Mouse (Mus musculus): ENCODE data around the gene Dvl2. TPM values are rescaled to one million over a fixed set of nuclear protein-coding genes. Genes with fewer than 3 reads are reported as not detected.

The Dvl2 gene
- polyA plus RNA-seq, 1 experiment from 2014 or later = 24.6 TPM

DNA sequence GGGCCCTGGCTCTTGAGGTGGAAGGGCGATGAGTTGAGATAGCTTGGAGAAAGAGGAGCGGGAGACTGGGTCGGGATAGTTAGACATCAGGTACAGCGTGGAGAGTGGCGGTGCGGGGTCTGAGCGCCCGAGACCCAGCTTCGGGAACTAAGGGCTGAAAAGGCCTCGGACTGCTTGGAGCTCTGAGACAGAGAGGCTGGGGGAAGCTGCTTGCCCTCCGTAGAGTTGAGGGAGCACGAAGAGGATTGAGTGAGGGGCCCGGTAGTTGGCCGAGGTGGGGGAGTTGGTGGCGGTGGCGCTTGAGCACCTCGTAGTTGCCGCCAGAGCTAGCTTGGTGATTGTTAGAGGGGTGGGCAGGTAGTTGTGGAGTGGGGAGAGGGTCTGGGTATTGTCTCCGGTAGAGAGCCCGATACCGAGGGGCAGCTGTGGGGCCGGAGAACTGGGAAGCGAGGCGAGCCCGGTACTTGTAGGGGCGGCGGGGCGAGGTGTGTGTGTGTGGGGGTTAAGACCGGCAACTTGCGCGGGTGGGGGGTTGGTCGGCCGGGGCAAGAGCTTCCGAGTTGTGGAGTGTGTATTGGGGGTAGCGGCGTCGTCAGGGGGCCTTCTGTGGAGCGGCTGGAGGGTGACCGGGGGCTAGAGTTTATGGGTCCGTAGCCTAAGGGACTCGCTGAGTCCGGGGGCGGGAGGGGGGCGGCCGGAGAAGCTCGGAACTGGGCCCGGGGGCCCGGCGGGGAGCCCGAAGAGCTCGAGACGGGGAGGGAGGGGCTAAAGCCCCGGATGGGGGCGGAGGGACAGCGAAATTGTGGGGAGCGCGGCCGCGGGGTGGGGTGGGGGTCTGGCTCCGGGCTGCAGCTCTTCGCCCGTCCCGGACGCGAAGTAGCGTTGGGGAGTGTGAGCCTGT, 4.0 kb upstream of the Dvl2 start:
- ATAC-seq (ENCODE audit: low FRiP score) (0 out of 2 replicates have a peak, but pooled peaks have one; percentile 1), DNase-seq (ENCODE audit: low spot score) (no peak)
- under 1% methylated on average over 53 of the region's 66 CpGs for WGBS

DNA sequence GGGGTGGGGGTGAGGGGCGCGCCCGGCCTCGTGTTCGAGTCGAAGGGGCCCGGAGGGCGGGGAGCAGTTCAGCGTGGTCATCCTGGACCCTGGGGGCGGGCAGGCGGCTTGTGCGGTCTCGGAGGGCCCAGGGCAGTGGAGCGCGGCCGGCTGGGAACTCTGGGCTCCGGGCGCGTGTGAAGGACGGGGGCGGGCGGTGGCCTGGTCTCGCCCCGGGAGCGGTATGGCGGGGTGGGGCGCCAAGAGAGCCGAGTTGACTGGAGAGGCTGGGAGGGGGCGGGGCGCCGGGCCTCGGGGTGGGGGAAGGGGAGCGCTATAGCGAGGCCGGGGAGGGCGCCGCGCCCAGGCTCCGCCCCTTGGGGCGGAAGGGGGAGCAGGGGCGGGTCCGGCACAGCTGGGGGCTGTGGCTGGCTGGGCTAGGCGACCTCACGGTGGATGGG, 3.3 kb upstream of the Dvl2 start:
- Histone ChIP-seq H3K9ac (ENCODE audit: low read depth, low read length) (peak overlapping the region; percentile 97), H3K27me3 (ENCODE audit: control insufficient read depth, insufficient read depth, low read length) (no peaks in the 10 kb centered on the region), H3K4me2 (replicated peaks; ENCODE audit: low read depth, low read length) (peak overlapping the region; percentile 48), H3K4me3 (ENCODE audit: low read depth, low read length) (peak overlapping the region; percentile 96), H3K4me1 (replicated peaks; ENCODE audit: control insufficient read depth, insufficient read depth, low read length) (peaks cover 14% of the 10 kb centered on the region), H3K27ac (ENCODE audit: low read depth, low read length) (peak overlapping the region; percentile 96), H3K9me3 (ENCODE audit: control insufficient read depth, low read length) (no peaks in the 10 kb centered on the region), H3K36me3 (ENCODE audit: control insufficient read depth, insufficient read depth, low read length) (peaks cover 11% of the 10 kb centered on the region)
- ATAC-seq (ENCODE audit: low FRiP score) = peak; percentile 50
- under 1% methylated on average over 22 of the region's 44 CpGs for WGBS
- peak; percentile 87 for DNase-seq (ENCODE audit: low spot score)

More for the DNA sequence above, 4.0 kb upstream of the Dvl2 start:
- Histone ChIP-seq H3K4me3 (ENCODE audit: low read depth, low read length) (peak overlapping the region; percentile 96), H3K9ac (ENCODE audit: low read depth, low read length) (peak overlapping the region; percentile 97), H3K4me1 (replicated peaks; ENCODE audit: control insufficient read depth, insufficient read depth, low read length) (peaks cover 12% of the 10 kb centered on the region), H3K9me3 (ENCODE audit: control insufficient read depth, low read length) (no peaks in the 10 kb centered on the region), H3K4me2 (replicated peaks; ENCODE audit: low read depth, low read length) (peak overlapping the region; percentile 48), H3K27me3 (ENCODE audit: control insufficient read depth, insufficient read depth, low read length) (no peaks in the 10 kb centered on the region), H3K36me3 (ENCODE audit: control insufficient read depth, insufficient read depth, low read length) (peaks cover 11% of the 10 kb centered on the region), H3K27ac (ENCODE audit: low read depth, low read length) (peak overlapping the region; percentile 96)

DNA sequence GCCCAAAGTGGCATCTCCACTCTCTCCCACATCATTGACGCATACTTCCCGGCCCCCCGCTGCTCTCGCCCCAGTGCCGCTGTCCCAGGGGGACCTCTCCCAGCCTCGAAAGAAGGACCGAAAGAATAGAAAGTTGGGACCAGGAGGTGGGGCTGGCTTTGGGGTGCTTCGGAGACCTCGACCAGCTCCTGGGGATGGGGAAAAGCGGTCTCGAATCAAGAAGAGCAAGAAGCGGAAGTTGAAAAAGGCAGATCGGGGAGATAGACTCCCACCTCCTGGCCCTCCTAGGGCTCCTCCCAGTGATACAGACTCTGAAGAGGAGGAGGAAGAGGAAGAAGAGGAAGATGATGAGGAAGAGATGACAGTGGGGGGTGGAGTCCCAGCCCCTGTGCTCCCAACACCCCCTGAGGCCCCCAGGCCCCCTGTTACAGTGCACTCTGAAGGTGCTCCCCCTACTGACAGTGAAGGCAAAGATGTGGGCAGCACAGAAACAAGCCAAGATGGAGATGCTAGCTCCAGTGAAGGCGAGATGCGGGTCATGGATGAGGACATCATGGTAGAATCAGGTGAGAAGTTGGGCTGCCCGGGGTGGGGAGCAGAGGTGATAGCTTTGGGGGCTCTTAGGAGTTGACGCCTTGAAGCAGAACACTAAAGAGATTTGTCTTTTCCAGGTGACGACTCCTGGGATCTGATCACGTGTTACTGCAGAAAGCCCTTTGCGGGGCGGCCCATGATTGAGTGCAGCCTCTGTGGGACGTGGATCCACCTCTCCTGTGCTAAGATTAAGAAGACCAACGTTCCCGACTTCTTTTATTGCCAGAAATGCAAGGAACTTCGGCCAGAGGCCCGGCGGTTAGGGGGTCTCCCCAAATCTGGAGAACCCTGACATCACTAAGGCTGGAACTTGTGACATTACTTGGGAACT, 1.6 kb upstream of the Dvl2 start:
- H3K4me1 ChIP-seq (replicated peaks; ENCODE audit: control insufficient read depth, insufficient read depth, low read length) = peaks cover 8% of the 10 kb centered on the region; the same call in 1 of the 2 replicates
- no peaks in the 10 kb centered on the region for H3K9me3 ChIP-seq (ENCODE audit: control insufficient read depth, low read length)
- peaks cover 11% of the 10 kb centered on the region for H3K36me3 ChIP-seq (ENCODE audit: control insufficient read depth, insufficient read depth, low read length)
- WGBS = 94% methylated on average over 27 of the region's 27 CpGs
- H3K4me3 ChIP-seq (ENCODE audit: low read depth, low read length) = no peak overlapping the region
- no peak overlapping the region for H3K9ac ChIP-seq (ENCODE audit: low read depth, low read length)
- H3K27me3 ChIP-seq (ENCODE audit: control insufficient read depth, insufficient read depth, low read length) = no peaks in the 10 kb centered on the region
- ATAC-seq (ENCODE audit: low FRiP score) = no peak
- no peak for DNase-seq (ENCODE audit: low spot score)
- no peak overlapping the region for H3K4me2 ChIP-seq (replicated peaks; ENCODE audit: low read depth, low read length)
- no peak overlapping the region for H3K27ac ChIP-seq (ENCODE audit: low read depth, low read length)

DNA sequence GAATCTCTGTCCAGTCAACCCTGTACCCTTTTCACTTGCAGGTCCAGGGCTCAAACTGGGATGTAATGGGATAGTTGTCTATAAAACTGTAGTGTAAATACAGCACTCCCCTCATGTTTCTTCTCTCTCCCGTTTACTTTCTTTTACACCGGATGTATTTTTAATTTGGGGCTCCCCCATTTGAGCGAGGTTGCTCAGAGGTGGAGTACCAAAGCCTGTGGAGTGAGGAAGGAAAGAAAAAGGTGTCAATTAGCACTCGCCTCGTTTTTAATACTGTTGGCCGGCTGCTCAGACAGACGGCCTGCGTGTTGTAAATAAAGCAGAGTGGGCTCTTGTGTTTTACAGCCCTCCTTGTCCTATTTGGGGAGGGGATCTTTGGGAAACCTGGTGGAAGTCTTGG, 729 bp upstream of the Dvl2 start:
- H3K4me3 ChIP-seq (ENCODE audit: low read depth, low read length) = no peak overlapping the region

DNA sequence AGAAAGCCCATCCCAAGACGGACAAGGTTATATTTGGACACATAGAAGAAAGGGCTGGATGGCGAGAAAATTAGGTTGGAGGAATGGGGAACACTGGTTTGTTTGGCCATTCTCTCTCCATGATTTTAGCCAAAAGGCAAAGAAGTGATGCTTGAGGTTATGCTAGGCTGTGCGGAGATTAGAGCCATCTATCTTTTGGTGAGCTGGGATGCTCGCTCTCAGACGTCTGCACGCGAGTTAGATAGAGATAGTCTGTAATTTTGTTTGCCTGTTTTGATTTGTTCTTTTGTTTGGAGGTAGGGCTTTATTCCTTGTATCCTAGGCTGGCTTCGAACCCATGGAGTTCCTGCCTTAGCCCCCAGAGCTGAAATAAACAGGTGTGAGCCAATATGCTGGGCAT, 764 bp downstream of the Dvl2 start:
- peak overlapping the region; percentile 77 for H3K4me2 ChIP-seq (replicated peaks; ENCODE audit: low read depth, low read length)
- DNase-seq (ENCODE audit: low spot score) = no peak
- no peaks in the 10 kb centered on the region for H3K27me3 ChIP-seq (ENCODE audit: control insufficient read depth, insufficient read depth, low read length)
- H3K9me3 ChIP-seq (ENCODE audit: control insufficient read depth, low read length) = no peaks in the 10 kb centered on the region
- peak overlapping the region; percentile 95; the same call in 1 of the 2 replicates for H3K27ac ChIP-seq (ENCODE audit: low read depth, low read length)
- peak overlapping the region; percentile 78 for H3K4me3 ChIP-seq (ENCODE audit: low read depth, low read length)
- WGBS = 11% methylated on average over 8 of the region's 8 CpGs
- H3K36me3 ChIP-seq (ENCODE audit: control insufficient read depth, insufficient read depth, low read length) = peaks cover 15% of the 10 kb centered on the region
- peak overlapping the region; percentile 83 for H3K9ac ChIP-seq (ENCODE audit: low read depth, low read length)
- H3K4me1 ChIP-seq (replicated peaks; ENCODE audit: control insufficient read depth, insufficient read depth, low read length) = peaks cover 8% of the 10 kb centered on the region; the same call in 1 of the 2 replicates
- ATAC-seq (ENCODE audit: low FRiP score) = no peak

More for the DNA sequence above, 729 bp upstream of the Dvl2 start:
- H3K36me3 ChIP-seq (ENCODE audit: control insufficient read depth, insufficient read depth, low read length) = peaks cover 11% of the 10 kb centered on the region
- H3K27me3 ChIP-seq (ENCODE audit: control insufficient read depth, insufficient read depth, low read length) = no peaks in the 10 kb centered on the region
- peaks cover 8% of the 10 kb centered on the region; the same call in 1 of the 2 replicates for H3K4me1 ChIP-seq (replicated peaks; ENCODE audit: control insufficient read depth, insufficient read depth, low read length)
- 85% methylated on average over 8 of the region's 8 CpGs for WGBS
- DNase-seq (ENCODE audit: low spot score) (no peak), ATAC-seq (ENCODE audit: low FRiP score) (no peak)
- no peak overlapping the region for H3K4me2 ChIP-seq (replicated peaks; ENCODE audit: low read depth, low read length)
- H3K9ac ChIP-seq (ENCODE audit: low read depth, low read length) = no peak overlapping the region
- H3K27ac ChIP-seq (ENCODE audit: low read depth, low read length) = peak overlapping the region; percentile 25; the same call in 1 of the 2 replicates
- H3K9me3 ChIP-seq (ENCODE audit: control insufficient read depth, low read length) = no peaks in the 10 kb centered on the region

DNA sequence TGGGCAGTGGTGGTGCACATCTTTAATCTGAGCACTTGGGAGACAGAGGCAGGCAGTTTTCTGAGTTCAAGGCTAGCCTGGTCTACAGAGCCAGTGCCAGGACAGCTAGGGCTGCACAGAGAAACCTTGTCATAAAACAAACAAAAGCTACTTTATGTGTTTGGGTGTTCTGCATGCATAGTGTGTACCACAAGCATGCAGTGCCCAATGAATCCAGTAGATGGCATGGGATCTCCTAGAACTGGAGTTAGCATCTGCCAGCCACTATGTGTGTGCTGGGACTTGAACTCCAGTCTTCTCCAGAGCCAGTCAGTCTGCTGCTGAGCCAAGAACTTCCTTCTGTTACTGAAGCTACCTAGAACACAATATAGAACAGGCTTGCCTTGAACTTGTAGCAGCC, 1.5 kb downstream of the Dvl2 start:
- ATAC-seq (ENCODE audit: low FRiP score) (no peak), DNase-seq (ENCODE audit: low spot score) (peak; percentile 63)
- Histone ChIP-seq H3K27me3 (ENCODE audit: control insufficient read depth, insufficient read depth, low read length) (no peaks in the 10 kb centered on the region), H3K4me2 (replicated peaks; ENCODE audit: low read depth, low read length) (peak overlapping the region; percentile 77), H3K36me3 (ENCODE audit: control insufficient read depth, insufficient read depth, low read length) (peaks cover 21% of the 10 kb centered on the region), H3K4me1 (replicated peaks; ENCODE audit: control insufficient read depth, insufficient read depth, low read length) (peaks cover 8% of the 10 kb centered on the region; the same call in 1 of the 2 replicates), H3K9me3 (ENCODE audit: control insufficient read depth, low read length) (no peaks in the 10 kb centered on the region), H3K27ac (ENCODE audit: low read depth, low read length) (no peak overlapping the region), H3K4me3 (ENCODE audit: low read depth, low read length) (peak overlapping the region; percentile 78), H3K9ac (ENCODE audit: low read depth, low read length) (no peak overlapping the region; the same call in 1 of the 2 replicates)

DNA sequence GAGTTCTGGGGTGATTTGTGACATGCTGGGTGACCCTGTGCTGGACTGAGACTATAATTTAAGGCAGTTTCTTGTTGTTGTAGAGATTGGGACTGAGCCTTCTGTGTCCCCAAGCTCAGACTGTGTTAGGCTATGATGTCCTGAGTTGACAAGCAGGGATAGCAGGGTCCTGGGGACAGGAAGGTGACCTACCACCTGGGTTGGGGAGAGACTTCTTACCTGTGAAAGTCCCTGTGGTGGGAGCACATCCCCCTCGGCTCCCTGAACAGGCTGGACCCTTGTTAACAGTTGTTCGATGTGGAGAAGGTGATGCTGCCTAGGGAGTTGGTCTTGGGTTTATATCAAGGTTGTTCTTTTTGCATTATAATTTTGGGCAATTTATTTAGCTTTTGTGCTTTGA, 2.1 kb downstream of the Dvl2 start:
- DNase-seq (ENCODE audit: low spot score) (no peak), ATAC-seq (ENCODE audit: low FRiP score) (no peak)
- WGBS = 90% methylated on average over 2 of the region's 2 CpGs
- H3K4me3 ChIP-seq (ENCODE audit: low read depth, low read length) = peak overlapping the region; percentile 78; the same call in 1 of the 2 replicates
- H3K4me2 ChIP-seq (replicated peaks; ENCODE audit: low read depth, low read length) = peak overlapping the region; percentile 77; the same call in 1 of the 2 replicates
- H3K9ac ChIP-seq (ENCODE audit: low read depth, low read length) = no peak overlapping the region
- peaks cover 8% of the 10 kb centered on the region; the same call in 1 of the 2 replicates for H3K4me1 ChIP-seq (replicated peaks; ENCODE audit: control insufficient read depth, insufficient read depth, low read length)
- H3K27me3 ChIP-seq (ENCODE audit: control insufficient read depth, insufficient read depth, low read length) = no peaks in the 10 kb centered on the region
- peaks cover 23% of the 10 kb centered on the region for H3K36me3 ChIP-seq (ENCODE audit: control insufficient read depth, insufficient read depth, low read length)
- no peak overlapping the region for H3K27ac ChIP-seq (ENCODE audit: low read depth, low read length)
- H3K9me3 ChIP-seq (ENCODE audit: control insufficient read depth, low read length) = no peaks in the 10 kb centered on the region

DNA sequence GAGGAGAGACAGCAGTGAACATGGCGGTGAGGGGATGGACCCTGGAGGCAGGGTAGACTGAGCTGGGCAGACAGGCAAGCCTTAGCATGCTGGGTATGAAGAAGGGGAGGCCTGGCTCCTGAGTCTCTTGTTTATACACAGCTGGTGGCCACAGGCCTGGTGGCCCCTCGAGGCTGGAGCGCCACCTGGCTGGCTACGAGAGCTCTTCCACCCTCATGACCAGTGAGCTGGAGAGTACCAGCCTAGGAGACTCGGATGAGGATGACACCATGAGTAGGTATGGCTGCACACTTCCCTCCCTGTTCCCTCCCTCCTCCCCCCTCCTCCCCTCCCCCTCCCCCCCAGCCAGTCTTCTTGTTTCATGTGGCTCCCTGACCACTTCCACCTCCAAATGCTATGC, 5.1 kb downstream of the Dvl2 start:
- H3K9me3 ChIP-seq (ENCODE audit: control insufficient read depth, low read length) = no peaks in the 10 kb centered on the region
- no peak overlapping the region for H3K27ac ChIP-seq (ENCODE audit: low read depth, low read length)
- ATAC-seq (ENCODE audit: low FRiP score) = no peak
- no peak overlapping the region for H3K9ac ChIP-seq (ENCODE audit: low read depth, low read length)
- no peak overlapping the region for H3K4me2 ChIP-seq (replicated peaks; ENCODE audit: low read depth, low read length)
- no peaks in the 10 kb centered on the region for H3K27me3 ChIP-seq (ENCODE audit: control insufficient read depth, insufficient read depth, low read length)
- H3K36me3 ChIP-seq (ENCODE audit: control insufficient read depth, insufficient read depth, low read length) = peaks cover 20% of the 10 kb centered on the region
- no peak overlapping the region for H3K4me3 ChIP-seq (ENCODE audit: low read depth, low read length)
- 0 out of 2 replicates have a peak, but pooled peaks cover 4% of the 10 kb centered on the region for H3K4me1 ChIP-seq (replicated peaks; ENCODE audit: control insufficient read depth, insufficient read depth, low read length)
- 69% methylated on average over 5 of the region's 5 CpGs for WGBS
- no peak for DNase-seq (ENCODE audit: low spot score)
